Comparison of ENCODE assay signal across 25 mouse cellular contexts in the genomic region with DNA sequence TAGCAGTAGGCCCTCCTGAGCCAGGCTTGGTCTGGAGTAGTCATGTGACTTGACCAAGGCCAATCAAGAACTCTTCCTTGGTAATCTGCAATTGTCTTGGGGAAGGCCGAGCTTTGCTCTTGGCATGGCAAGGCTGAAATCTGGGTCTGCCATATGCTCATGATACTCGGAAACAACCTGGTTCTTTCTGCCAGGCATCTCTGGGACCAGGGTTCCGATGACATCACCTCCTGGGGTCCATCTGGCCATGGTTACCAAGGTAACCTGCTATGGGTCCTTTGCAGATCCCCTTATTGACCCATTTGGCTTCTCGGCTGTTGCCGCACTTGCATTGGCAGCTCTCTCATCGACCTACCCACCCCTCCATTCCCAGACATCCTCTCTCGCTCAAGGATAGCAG. TPM values are rescaled to one million over a fixed set of nuclear protein-coding genes. Genes with fewer than 3 reads are reported as not detected.
DNase-seq lines count a peak whose midpoint lies in the region; ATAC-seq and TF ChIP-seq lines count a peak whose summit lies in the region.
"Had no signal": no experiment of that assay in that cellular context is flagged by ENCODE, and none has a peak within 500 bp of the region (broad histone marks: within the 10 kb centered on the region; RNA-seq: fewer than 3 reads in every experiment).

No protein-coding gene starts in this region.

- H3K4me2 ChIP-seq in hindbrain, postnatal 0 days (ENCODE audit: low read depth, low read length): no peak overlapping the region
- H3K4me2 ChIP-seq in hindbrain, embryonic 16.5 days (ENCODE audit: low read length): no peak overlapping the region
- H3K4me2 ChIP-seq in forebrain, embryonic 11.5 days (ENCODE audit: low read depth, low read length, severe bottlenecking): no peak overlapping the region
- no peak overlapping the region for H3K4me2 ChIP-seq in forebrain, postnatal 0 days (ENCODE audit: low read depth)
- H3K4me2 ChIP-seq: embryonic facial prominence, embryonic 12.5 days; forebrain, embryonic 13.5 days; hindbrain, embryonic 12.5 days; intestine, embryonic 15.5 days had no signal

- 58% methylated on average over 7 of the region's 7 CpGs for WGBS in hindbrain, postnatal 0 days
- 68% methylated on average over 7 of the region's 7 CpGs for WGBS in hindbrain, embryonic 16.5 days
- WGBS in forebrain, embryonic 11.5 days: 78% methylated on average over 7 of the region's 7 CpGs
- WGBS in forebrain, postnatal 0 days: 70% methylated on average over 7 of the region's 7 CpGs

- H3K36me3 ChIP-seq in hindbrain, postnatal 0 days (ENCODE audit: insufficient read depth, low read length): no peaks in the 10 kb centered on the region
- H3K36me3 ChIP-seq in hindbrain, embryonic 16.5 days (ENCODE audit: control insufficient read depth, insufficient read depth, low read length): no peaks in the 10 kb centered on the region
- H3K36me3 ChIP-seq in forebrain, embryonic 11.5 days (ENCODE audit: control insufficient read depth, insufficient read depth, low read length): no peaks in the 10 kb centered on the region
- H3K36me3 ChIP-seq in forebrain, postnatal 0 days (ENCODE audit: insufficient read depth): no peaks in the 10 kb centered on the region
- H3K36me3 ChIP-seq: embryonic facial prominence, embryonic 12.5 days; hindbrain, embryonic 12.5 days; intestine, embryonic 15.5 days had no signal

- no peak overlapping the region for H3K27ac ChIP-seq in hindbrain, postnatal 0 days
- H3K27ac ChIP-seq in hindbrain, embryonic 16.5 days (ENCODE audit: low read depth, low read length): no peak overlapping the region
- no peak overlapping the region for H3K27ac ChIP-seq in forebrain, embryonic 11.5 days (ENCODE audit: low read depth, low read length)
- H3K27ac ChIP-seq in forebrain, postnatal 0 days (ENCODE audit: low read depth, low read length): no peak overlapping the region
- H3K27ac ChIP-seq: embryonic facial prominence, embryonic 12.5 days; forebrain, embryonic 13.5 days; gastrocnemius, adult 2 months; hindbrain, embryonic 12.5 days; intestine, embryonic 15.5 days had no signal

- no peak for ATAC-seq in hindbrain, postnatal 0 days
- ATAC-seq in hindbrain, embryonic 16.5 days: no peak
- ATAC-seq in forebrain, embryonic 11.5 days (replicated peaks; ENCODE audit: low FRiP score): no peak
- ATAC-seq in forebrain, postnatal 0 days: no peak
- ATAC-seq: forebrain, embryonic 13.5 days; intestine, embryonic 15.5 days had no signal

- peaks cover 4% of the 10 kb centered on the region; the same call in 1 of the 2 replicates for H3K4me1 ChIP-seq in hindbrain, postnatal 0 days (ENCODE audit: insufficient read depth, low read length)
- H3K4me1 ChIP-seq in hindbrain, embryonic 16.5 days (ENCODE audit: control insufficient read depth, insufficient read depth, low read depth, low read length): peaks cover 11% of the 10 kb centered on the region
- no peaks in the 10 kb centered on the region for H3K4me1 ChIP-seq in forebrain, embryonic 11.5 days (replicated peaks; ENCODE audit: control insufficient read depth, insufficient read depth, low read length)
- no peaks in the 10 kb centered on the region for H3K4me1 ChIP-seq in forebrain, postnatal 0 days (ENCODE audit: insufficient read depth)
- H3K4me1 ChIP-seq: embryonic facial prominence, embryonic 12.5 days; intestine, embryonic 15.5 days had no signal

- DNase-seq in hindbrain, postnatal 0 days (ENCODE audit: low spot score): peak; percentile 38
- DNase-seq in cerebellum, adult 18-20 months: peak; percentile 92 to 97
- peak; percentile 99 for DNase-seq in cerebellum, adult 9-11 months
- DNase-seq in cerebellum, postnatal 36 days: peak; percentile 94 to 95
- no peak for DNase-seq in forebrain, embryonic 11.5 days (ENCODE audit: low spot score)
- no peak for DNase-seq in forebrain, postnatal 0 days
- no peak for DNase-seq in kidney, postnatal 36 days
- DNase-seq: adrenal gland, postnatal 10 days; B cell, adult 2 months; gastrocnemius, adult 2 months; gastrocnemius, postnatal 25 days; heart, postnatal 10 days; heart, postnatal 4 days; kidney, adult 18-20 months had no signal

- TF ChIP-seq CTCF in hindbrain, postnatal 0 days (IDR thresholded peaks at IDR 0.05; ENCODE audit: low read depth): no peak
- no peak for TF ChIP-seq CTCF in forebrain, postnatal 0 days (IDR thresholded peaks at IDR 0.05; ENCODE audit: low read depth)

- H3K9me3 ChIP-seq in hindbrain, postnatal 0 days (ENCODE audit: low read length): no peaks in the 10 kb centered on the region
- no peaks in the 10 kb centered on the region for H3K9me3 ChIP-seq in hindbrain, embryonic 16.5 days (ENCODE audit: control insufficient read depth, low read length)
- H3K9me3 ChIP-seq in forebrain, embryonic 11.5 days (ENCODE audit: control insufficient read depth, low read length): no peaks in the 10 kb centered on the region
- H3K9me3 ChIP-seq in forebrain, postnatal 0 days (ENCODE audit: low read length): no peaks in the 10 kb centered on the region
- H3K9me3 ChIP-seq: embryonic facial prominence, embryonic 12.5 days; forebrain, embryonic 13.5 days; hindbrain, embryonic 12.5 days; intestine, embryonic 15.5 days had no signal

- H3K27me3 ChIP-seq in hindbrain, postnatal 0 days (ENCODE audit: insufficient read depth, low read length): no peaks in the 10 kb centered on the region
- no peaks in the 10 kb centered on the region for H3K27me3 ChIP-seq in hindbrain, embryonic 16.5 days (replicated peaks; ENCODE audit: control insufficient read depth, insufficient read depth, low read length)
- no peaks in the 10 kb centered on the region for H3K27me3 ChIP-seq in forebrain, embryonic 11.5 days (ENCODE audit: control insufficient read depth, insufficient read depth, low read length)
- no peaks in the 10 kb centered on the region for H3K27me3 ChIP-seq in forebrain, postnatal 0 days (ENCODE audit: insufficient read depth, low read length)
- H3K27me3 ChIP-seq: forebrain, embryonic 13.5 days; hindbrain, embryonic 12.5 days had no signal

- no peak overlapping the region for H3K4me3 ChIP-seq in hindbrain, postnatal 0 days (ENCODE audit: low read length)
- no peak overlapping the region for H3K4me3 ChIP-seq in hindbrain, embryonic 16.5 days (ENCODE audit: low read length)
- H3K4me3 ChIP-seq in forebrain, embryonic 11.5 days (ENCODE audit: low read depth, low read length): no peak overlapping the region
- H3K4me3 ChIP-seq in forebrain, postnatal 0 days (ENCODE audit: low read depth, low read length): no peak overlapping the region
- H3K4me3 ChIP-seq: embryonic facial prominence, embryonic 12.5 days; forebrain, embryonic 13.5 days; gastrocnemius, adult 2 months; hindbrain, embryonic 12.5 days; intestine, embryonic 15.5 days had no signal

- no peak overlapping the region for H3K9ac ChIP-seq in hindbrain, postnatal 0 days (replicated peaks; ENCODE audit: low read length)
- H3K9ac ChIP-seq in hindbrain, embryonic 16.5 days (ENCODE audit: low read depth, low read length): no peak overlapping the region
- no peak overlapping the region for H3K9ac ChIP-seq in forebrain, embryonic 11.5 days (ENCODE audit: low read length)
- H3K9ac ChIP-seq in forebrain, postnatal 0 days: no peak overlapping the region
- H3K9ac ChIP-seq: embryonic facial prominence, embryonic 12.5 days; forebrain, embryonic 13.5 days; hindbrain, embryonic 12.5 days; intestine, embryonic 15.5 days had no signal

RNA-seq across cellular contexts. Expression of gene 1700069L16Rik, which starts 3.4 kb away (rescaled TPM):
- not detected in 2 replicates for total RNA-seq in hindbrain, postnatal 0 days (2014; rRNA removed)
- not detected in 2 replicates for polyA plus RNA-seq in hindbrain, postnatal 0 days (2015; fragmentation: Nextera tagmentation; extraction: Ambion mirVana)
- not detected in 2 replicates for polyA plus RNA-seq in hindbrain, embryonic 16.5 days (2015; fragmentation: Nextera tagmentation; extraction: Ambion mirVana)
- not detected in 2 replicates for polyA plus RNA-seq in forebrain, embryonic 11.5 days (2014; fragmentation: Nextera tagmentation; extraction: Ambion mirVana)
- not detected in 2 replicates for total RNA-seq in forebrain, postnatal 0 days (2014; rRNA removed)
- polyA plus RNA-seq in forebrain, postnatal 0 days (2015; fragmentation: Nextera tagmentation; extraction: Ambion mirVana): not detected in 2 replicates
- total RNA-seq: adrenal gland, postnatal 10 days; adrenal gland, postnatal 4 days; gastrocnemius, adult 2 months; gastrocnemius, postnatal 25 days; granulocyte monocyte progenitor cell, adult 5-6 weeks; heart, adult 8-10 months; heart, postnatal 10 days; heart, postnatal 4 days; MEL had no signal
- polyA plus RNA-seq: cortical plate, adult 2 months; embryonic facial prominence, embryonic 12.5 days; forebrain, embryonic 13.5 days; heart, embryonic 14.5 days; hindbrain, embryonic 12.5 days; intestine, embryonic 15.5 days had no signal

RNA-seq across cellular contexts. Expression of gene Ficd, which starts 7.6 kb away (rescaled TPM):
- total RNA-seq in hindbrain, postnatal 0 days (2014; rRNA removed): 11.7 and 12.0 TPM in 2 replicates
- polyA plus RNA-seq in hindbrain, postnatal 0 days (2015; fragmentation: Nextera tagmentation; extraction: Ambion mirVana): 8.6 and 8.7 TPM in 2 replicates
- polyA plus RNA-seq in hindbrain, embryonic 16.5 days (2015; fragmentation: Nextera tagmentation; extraction: Ambion mirVana): 10.9 and 11.1 TPM in 2 replicates
- 3.4 and 4.6 TPM in 2 replicates for polyA plus RNA-seq in forebrain, embryonic 11.5 days (2014; fragmentation: Nextera tagmentation; extraction: Ambion mirVana)
- 9.2 TPM in 2 replicates for total RNA-seq in forebrain, postnatal 0 days (2014; rRNA removed)
- polyA plus RNA-seq in forebrain, postnatal 0 days (2015; fragmentation: Nextera tagmentation; extraction: Ambion mirVana): 6.9 and 8.0 TPM in 2 replicates

RNA-seq across cellular contexts. Expression of gene Sart3, which starts 44.3 kb away (rescaled TPM):
- total RNA-seq in hindbrain, postnatal 0 days (2014; rRNA removed): 34.7 and 45.6 TPM in 2 replicates
- polyA plus RNA-seq in hindbrain, postnatal 0 days (2015; fragmentation: Nextera tagmentation; extraction: Ambion mirVana): 24.8 and 26.4 TPM in 2 replicates
- 37.7 and 39.0 TPM in 2 replicates for polyA plus RNA-seq in hindbrain, embryonic 16.5 days (2015; fragmentation: Nextera tagmentation; extraction: Ambion mirVana)
- polyA plus RNA-seq in forebrain, embryonic 11.5 days (2014; fragmentation: Nextera tagmentation; extraction: Ambion mirVana): 77.5 and 81.8 TPM in 2 replicates
- 47.4 and 54.0 TPM in 2 replicates for total RNA-seq in forebrain, postnatal 0 days (2014; rRNA removed)
- polyA plus RNA-seq in forebrain, postnatal 0 days (2015; fragmentation: Nextera tagmentation; extraction: Ambion mirVana): 21.6 and 28.5 TPM in 2 replicates

RNA-seq across cellular contexts. Expression of gene Iscu, which starts 44.5 kb away (rescaled TPM):
- total RNA-seq in hindbrain, postnatal 0 days (2014; rRNA removed): 53.5 and 77.9 TPM in 2 replicates
- 111 and 122 TPM in 2 replicates for polyA plus RNA-seq in hindbrain, postnatal 0 days (2015; fragmentation: Nextera tagmentation; extraction: Ambion mirVana)
- 86.8 and 94.0 TPM in 2 replicates for polyA plus RNA-seq in hindbrain, embryonic 16.5 days (2015; fragmentation: Nextera tagmentation; extraction: Ambion mirVana)
- polyA plus RNA-seq in forebrain, embryonic 11.5 days (2014; fragmentation: Nextera tagmentation; extraction: Ambion mirVana): 99.4 and 105 TPM in 2 replicates
- 67.2 and 88.2 TPM in 2 replicates for total RNA-seq in forebrain, postnatal 0 days (2014; rRNA removed)
- polyA plus RNA-seq in forebrain, postnatal 0 days (2015; fragmentation: Nextera tagmentation; extraction: Ambion mirVana): 98.9 and 119 TPM in 2 replicates

Comparison
In these comparisons a context has a peak if more than half of its experiments do, and no peak if none do; other contexts are left out.
1. DNase-seq: peak in hindbrain, postnatal 0 days (single experiment), cerebellum, adult 18-20 months (2 of 2), cerebellum, adult 9-11 months (single experiment) and cerebellum, postnatal 36 days (2 of 2); none in forebrain, embryonic 11.5 days (single experiment), forebrain, postnatal 0 days (single experiment) and kidney, postnatal 36 days (0 of 2).